ENCODE assay signal across 8 mouse cellular contexts in genomic region chr14:121446951-121447350, GRCm38 (mm10). TPM values are rescaled to one million over a fixed set of nuclear protein-coding genes. Genes with fewer than 3 reads are reported as not detected.
A peak's percentile ranks its signal among the peaks of the same experiment; 100 is the strongest.
DNase-seq lines count a peak whose midpoint lies in the region; ATAC-seq and TF ChIP-seq lines count a peak whose summit lies in the region.

No protein-coding gene starts in this region.

- TF ChIP-seq CTCF in bone marrow, adult 2 months (IDR thresholded peaks at IDR 0.05; ENCODE audit: control insufficient read depth, insufficient read depth, low read length): no peak

- intact Hi-C loops in gastrocnemius, postnatal 14 days (cut with DNase I; ENCODE audit: low total_unique reads): no loop called here

- no peak overlapping the region for H3K4me3 ChIP-seq in kidney, embryonic 14.5 days (ENCODE audit: low read length)
- peak overlapping the region; percentile 13 for H3K4me3 ChIP-seq in bone marrow, adult 2 months (replicated peaks; ENCODE audit: control insufficient read depth, low read depth, low read length)

- H3K9ac ChIP-seq in kidney, embryonic 14.5 days (ENCODE audit: low read depth, low read length): no peak overlapping the region

- no peaks in the 10 kb centered on the region for H3K9me3 ChIP-seq in kidney, embryonic 14.5 days (ENCODE audit: control insufficient read depth, low read length)

- H3K4me1 ChIP-seq in kidney, embryonic 14.5 days (ENCODE audit: control insufficient read depth, insufficient read depth, low read length): no peaks in the 10 kb centered on the region
- no peaks in the 10 kb centered on the region for H3K4me1 ChIP-seq in bone marrow, adult 2 months (ENCODE audit: control insufficient read depth, insufficient read depth, low read length)

- no peak overlapping the region; the same call in 1 of the 2 replicates for H3K4me2 ChIP-seq in kidney, embryonic 14.5 days (replicated peaks; ENCODE audit: low read depth, low read length)

- no peak for DNase-seq in kidney, adult 8-10 months
- DNase-seq in liver: peak; percentile 80
- no peak for DNase-seq in gastrocnemius, postnatal 14 days
- no peak for DNase-seq in B cell, adult 2 months
- no peak for DNase-seq in ovary, postnatal 10 days (ENCODE audit: low spot score)

- peak; percentile 69; the same call in 1 of the 2 replicates for ATAC-seq in kidney, embryonic 14.5 days (ENCODE audit: low FRiP score, low TSS enrichment)
- ATAC-seq in erythroid progenitor cell, adult 5-6 weeks (replicated peaks; ENCODE audit: low FRiP score, poor library complexity, severe bottlenecking): peak; percentile 91

- no peak for TF ChIP-seq POLR2A in bone marrow, adult 2 months (IDR thresholded peaks at IDR 0.05; ENCODE audit: borderline replicate concordance, control insufficient read depth, low read depth, low read length)

- H3K27me3 ChIP-seq in kidney, embryonic 14.5 days (ENCODE audit: control insufficient read depth, insufficient read depth, low read length): no peaks in the 10 kb centered on the region

- H3K36me3 ChIP-seq in kidney, embryonic 14.5 days (ENCODE audit: control insufficient read depth, insufficient read depth, low read length): no peaks in the 10 kb centered on the region

- H3K27ac ChIP-seq in kidney, embryonic 14.5 days (ENCODE audit: low read depth, low read length): no peak overlapping the region
- H3K27ac ChIP-seq in bone marrow, adult 2 months (ENCODE audit: control insufficient read depth, insufficient read depth, low read depth, low read length, poor library complexity): no peak overlapping the region; the same call in 1 of the 2 replicates

- WGBS in kidney, embryonic 14.5 days: 13% methylated on average over 9 of the region's 9 CpGs
- 26% methylated on average over 9 of the region's 9 CpGs for WGBS in bone marrow, adult 2 months

RNA-seq across cellular contexts. Expression of gene Slc15a1, which starts 58.1 kb away (rescaled TPM):
- polyA plus RNA-seq in kidney, embryonic 14.5 days (2014; fragmentation: Nextera tagmentation; extraction: Ambion mirVana): 0.15 and 0.20 TPM in 2 replicates
- polyA plus RNA-seq in bone marrow, adult 2 months (2011; ENCODE audit: insufficient read depth, insufficient read length, low replicate concordance, missing spikeins): not detected in 2 replicates
- not detected in 2 replicates for total RNA-seq in erythroid progenitor cell, adult 5-6 weeks (2015; ENCODE audit: low replicate concordance)
- not detected in 2 replicates for total RNA-seq in erythroid progenitor cell, adult 5-6 weeks (2017; ENCODE audit: low replicate concordance)
- total RNA-seq in gastrocnemius, postnatal 14 days (2021): not detected
